Mouse (Mus musculus): Measurements from ENCODE around the gene Cacna1a. TPM values are rescaled to one million over a fixed set of nuclear protein-coding genes. Genes with fewer than 3 reads are reported as not detected.

Cacna1a gene
- polyA plus RNA-seq, 1 experiment from 2014 or later, result 1.3 TPM

DNA sequence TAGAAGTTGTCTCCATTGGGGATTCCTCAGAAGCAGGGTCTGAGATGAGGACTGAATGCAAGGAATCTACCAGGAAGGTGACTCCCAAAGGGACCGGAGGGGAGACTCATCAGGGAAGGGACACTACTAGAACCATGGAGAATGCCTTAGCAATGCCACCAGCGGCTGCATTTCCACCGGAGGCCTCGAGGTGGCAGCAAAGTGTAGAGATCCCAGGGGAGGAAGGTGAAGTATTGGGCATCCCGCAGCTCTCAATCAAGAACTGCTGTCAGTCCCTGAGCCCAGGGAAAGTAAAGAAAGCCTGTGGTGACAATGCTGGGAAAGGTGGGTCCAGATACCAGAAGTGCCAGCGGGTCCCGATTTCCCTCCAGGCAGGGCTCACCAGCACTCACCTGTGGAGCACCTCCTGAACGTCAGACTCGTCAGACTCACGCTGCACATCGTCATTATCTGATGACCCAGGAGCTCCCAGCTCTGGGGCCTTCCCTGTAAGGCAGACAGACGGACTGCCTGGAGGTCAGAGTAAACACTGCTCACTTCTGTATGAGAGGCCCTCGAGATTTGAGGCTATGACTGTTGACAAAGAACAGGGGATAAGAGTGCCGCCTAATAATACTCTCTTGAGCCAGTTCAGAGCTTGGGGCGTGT is 203.9 kb downstream of the Cacna1a start:
- ATAC-seq (no peak), DNase-seq (ENCODE audit: low read depth, low spot score) (no peak)
- H3K27me3 ChIP-seq, result peaks cover 10% of the 10 kb centered on the region
- POLR2A ChIA-PET, result interaction anchor here (0.5 kb wide), 1 partner anchor 396 kb away, joined by 8 read pairs; no protein-coding TSS in a partner anchor
- in situ Hi-C loops (cut with MboI; ENCODE audit: low pct_unique_long_range_greater_than_20kb), result loop anchor here (5.0 kb wide), 2 partner anchors 45 to 220 kb away; no protein-coding TSS in a partner anchor
- CTCF ChIA-PET, result interaction anchor here (0.6 to 2.8 kb wide), 6 partner anchors 12 to 223 kb away, joined by 3 to 7 read pairs (median 4); no protein-coding TSS in a partner anchor
- peak; percentile 87 for TF ChIP-seq CTCF (IDR thresholded peaks at IDR 0.05)

DNA sequence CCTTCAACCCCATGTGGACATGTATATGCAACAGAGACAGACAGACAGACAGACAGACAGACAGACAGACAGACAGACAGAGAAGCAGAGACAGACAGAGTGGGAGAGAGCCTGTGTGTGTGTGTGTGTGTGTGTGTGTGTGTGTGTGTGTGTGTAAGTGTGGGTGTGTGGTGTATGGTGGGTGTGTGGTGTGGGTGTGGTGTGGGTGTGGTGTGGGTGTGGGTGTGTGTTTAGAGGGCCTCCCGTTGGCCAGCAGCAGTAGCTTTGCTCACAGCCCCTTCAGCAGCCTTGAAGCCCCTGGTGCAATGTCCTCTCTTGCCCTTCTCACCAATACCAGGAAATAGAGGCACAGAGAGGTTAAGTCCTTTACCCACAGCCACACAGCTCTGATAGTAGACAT is 204.9 kb downstream of the Cacna1a start:
- ATAC-seq, result no peak
- CTCF ChIA-PET, result interaction anchor here (1.3 to 2.8 kb wide), 4 partner anchors 13 to 222 kb away, joined by 3 to 7 read pairs (median 4); no protein-coding TSS in a partner anchor
- DNase-seq (ENCODE audit: low read depth, low spot score), result no peak
- no peak for TF ChIP-seq CTCF (IDR thresholded peaks at IDR 0.05)
- peaks cover 8% of the 10 kb centered on the region for H3K27me3 ChIP-seq
- in situ Hi-C loops (cut with MboI; ENCODE audit: low pct_unique_long_range_greater_than_20kb), result loop anchor here (5.0 kb wide), 2 partner anchors 44 to 219 kb away; no protein-coding TSS in a partner anchor
- POLR2A ChIA-PET, result interaction anchor here (0.7 kb wide), 1 partner anchor 716 kb away, joined by 3 read pairs; no protein-coding TSS in a partner anchor

DNA sequence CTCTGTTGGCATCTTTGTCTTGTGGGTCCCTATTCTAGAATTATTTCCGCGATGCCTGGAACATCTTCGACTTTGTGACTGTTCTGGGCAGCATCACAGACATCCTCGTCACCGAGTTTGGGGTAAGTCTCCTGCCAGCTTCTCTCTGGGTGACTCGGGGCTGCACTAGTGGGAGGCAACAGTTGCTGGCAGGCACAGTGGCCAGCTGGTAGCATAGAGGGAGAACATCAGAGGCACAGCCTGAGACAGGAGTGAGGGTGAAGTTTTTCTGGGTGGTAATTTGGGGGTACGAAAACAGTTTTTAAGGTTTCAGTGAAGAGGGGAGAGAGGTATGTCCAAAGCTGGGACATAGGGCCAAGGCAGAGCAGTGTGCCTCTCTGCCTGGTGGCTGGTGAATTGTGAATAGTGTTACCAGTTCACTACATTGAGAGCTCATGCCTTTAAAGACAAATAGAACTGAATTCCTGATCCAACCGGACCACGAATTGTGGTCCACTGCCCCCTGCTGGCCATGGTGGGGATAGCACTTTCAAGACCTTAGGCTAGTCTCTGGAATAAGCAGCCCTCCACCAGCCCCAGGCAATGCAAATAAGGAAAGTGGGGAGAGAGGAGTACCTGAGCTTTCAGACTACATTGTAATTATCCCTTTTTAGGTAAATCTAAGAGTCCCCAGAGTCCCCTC is 206.0 kb downstream of the Cacna1a start:
- CTCF ChIA-PET, result interaction anchor here (1.0 to 3.9 kb wide), 11 partner anchors 9 to 221 kb away, joined by 3 to 18 read pairs (median 6); no protein-coding TSS in a partner anchor
- in situ Hi-C loops (cut with MboI; ENCODE audit: low pct_unique_long_range_greater_than_20kb), result loop anchor here (5.0 kb wide), 2 partner anchors 43 to 218 kb away; no protein-coding TSS in a partner anchor

DNA sequence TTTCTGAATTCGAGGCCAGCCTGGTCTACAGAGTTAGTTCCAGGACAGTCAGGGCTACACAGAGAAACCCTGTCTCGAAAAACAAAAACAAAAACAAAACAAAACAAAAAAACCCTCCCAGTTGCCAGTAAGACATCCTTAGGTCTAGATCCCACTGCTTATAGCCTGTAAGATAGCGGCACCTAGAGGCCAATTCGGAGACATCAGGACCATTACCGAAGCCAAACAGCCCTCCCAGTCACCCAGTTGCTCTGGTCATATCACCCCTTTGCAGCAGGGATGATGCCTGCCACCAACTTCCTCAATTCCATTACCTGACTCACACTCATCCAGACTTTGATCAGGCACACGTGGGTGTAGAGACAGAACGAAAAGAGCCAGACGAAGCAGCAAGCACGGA is 207.4 kb downstream of the Cacna1a start:
- ChIA-PET CTCF (interaction anchor here (1.1 to 3.9 kb wide), 6 partner anchors 9 to 40 kb away, joined by 4 to 18 read pairs (median 6); no protein-coding TSS in a partner anchor), POLR2A (no interaction called here)
- H3K27me3 ChIP-seq, result peaks cover 13% of the 10 kb centered on the region
- in situ Hi-C loops (cut with MboI; ENCODE audit: low pct_unique_long_range_greater_than_20kb), result no loop called here
- no peak for ATAC-seq
- peak; percentile 87 for TF ChIP-seq CTCF (IDR thresholded peaks at IDR 0.05)
- DNase-seq (ENCODE audit: low read depth, low spot score), result no peak

More for the DNA sequence above, 206.0 kb downstream of the Cacna1a start:
- TF ChIP-seq CTCF (IDR thresholded peaks at IDR 0.05), result peak; percentile 90
- ATAC-seq, result no peak
- POLR2A ChIA-PET, result no interaction called here
- H3K27me3 ChIP-seq, result peaks cover 13% of the 10 kb centered on the region
- no peak for DNase-seq (ENCODE audit: low read depth, low spot score)

DNA sequence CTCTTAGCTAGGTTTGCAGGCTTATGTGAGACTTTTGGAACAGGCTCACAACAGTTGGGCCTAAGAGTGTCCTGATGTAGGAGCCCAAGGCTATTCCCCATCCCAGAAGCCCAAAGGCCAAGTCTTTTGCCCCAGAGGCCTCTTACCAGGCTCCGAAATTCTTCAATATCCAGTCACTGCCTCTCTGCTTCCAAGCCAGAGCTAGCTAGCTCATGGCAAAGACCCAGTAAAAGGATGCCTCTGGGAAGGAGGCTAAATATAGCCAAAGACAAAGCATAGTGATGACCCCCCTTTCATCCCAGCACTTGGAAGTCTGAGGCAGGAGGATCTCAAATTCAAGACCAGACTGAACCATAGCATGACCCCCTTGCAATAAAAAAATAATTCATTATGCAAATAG is 211.2 kb downstream of the Cacna1a start:
- peaks cover 16% of the 10 kb centered on the region for H3K27me3 ChIP-seq
- ChIA-PET CTCF (no interaction called here), POLR2A (no interaction called here)
- no peak for DNase-seq (ENCODE audit: low read depth, low spot score)
- TF ChIP-seq CTCF (IDR thresholded peaks at IDR 0.05), result no peak
- in situ Hi-C loops (cut with MboI; ENCODE audit: low pct_unique_long_range_greater_than_20kb), result no loop called here
- ATAC-seq, result no peak

DNA sequence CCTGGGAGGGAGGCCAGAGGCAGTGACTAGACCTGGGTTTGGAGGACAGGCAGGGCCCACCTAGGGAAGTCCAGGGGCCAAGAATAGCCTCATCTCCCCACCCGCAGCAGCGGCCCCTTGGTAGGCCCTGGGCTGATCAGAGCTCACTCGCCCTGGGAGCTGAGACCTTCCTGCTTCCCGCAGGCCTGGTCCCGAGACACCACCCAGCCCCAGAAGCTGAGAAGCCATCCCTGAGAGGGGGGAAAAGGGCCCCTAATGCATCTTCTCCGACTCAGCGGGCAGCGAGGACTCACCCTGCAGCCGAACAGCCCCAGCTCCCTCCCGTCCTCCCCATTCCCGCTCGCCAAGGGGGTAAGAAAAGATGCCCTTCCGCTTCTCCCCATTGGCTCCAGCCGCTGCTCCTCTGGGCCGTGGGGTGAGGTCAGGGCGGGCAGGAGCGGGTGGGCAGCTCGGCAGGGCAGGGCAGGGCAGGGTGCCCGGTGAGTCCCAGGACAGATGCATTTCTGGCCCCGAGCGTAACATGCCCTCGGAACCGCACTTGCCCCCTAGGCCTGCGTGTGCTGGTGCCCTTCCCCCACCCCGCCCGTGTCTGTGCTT is 212.2 kb downstream of the Cacna1a start:
- POLR2A ChIA-PET, result interaction anchor here (0.6 kb wide), 1 partner anchor 12 kb away, joined by 3 read pairs; no protein-coding TSS in a partner anchor
- ATAC-seq (no peak), DNase-seq (ENCODE audit: low read depth, low spot score) (no peak)
- in situ Hi-C loops (cut with MboI; ENCODE audit: low pct_unique_long_range_greater_than_20kb), result no loop called here
- CTCF ChIA-PET, result no interaction called here
- no peak for TF ChIP-seq CTCF (IDR thresholded peaks at IDR 0.05)
- H3K27me3 ChIP-seq, result peaks cover 16% of the 10 kb centered on the region

DNA sequence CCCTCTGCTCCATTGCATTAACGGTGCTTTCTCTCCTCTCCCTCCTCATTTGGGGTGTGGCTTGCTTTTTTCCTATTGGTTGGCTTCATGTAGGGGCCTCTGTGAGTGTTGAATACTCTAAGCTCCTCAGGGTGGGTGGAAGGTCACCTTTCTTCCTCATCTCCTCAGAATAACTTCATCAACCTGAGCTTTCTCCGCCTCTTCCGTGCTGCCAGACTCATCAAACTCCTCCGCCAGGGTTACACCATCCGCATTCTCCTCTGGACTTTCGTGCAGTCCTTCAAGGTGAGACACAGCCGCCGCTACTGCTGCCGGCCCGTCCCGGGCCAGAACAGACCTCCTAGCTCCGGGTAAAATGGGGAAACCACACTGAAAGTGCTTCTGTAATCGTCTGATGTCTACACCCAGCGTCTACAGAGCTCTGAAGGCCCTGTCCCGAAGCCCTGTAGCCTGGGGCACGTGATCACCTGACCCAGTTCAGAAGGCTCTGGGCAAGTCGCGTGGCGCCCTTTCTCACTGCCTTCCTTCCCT is 213.0 kb downstream of the Cacna1a start:
- CTCF ChIA-PET, result no interaction called here
- H3K27me3 ChIP-seq, result peaks cover 16% of the 10 kb centered on the region
- TF ChIP-seq CTCF (IDR thresholded peaks at IDR 0.05), result no peak
- in situ Hi-C loops (cut with MboI; ENCODE audit: low pct_unique_long_range_greater_than_20kb), result no loop called here
- POLR2A ChIA-PET, result interaction anchor here (0.6 kb wide), 1 partner anchor 11 kb away, joined by 3 read pairs; no protein-coding TSS in a partner anchor
- no peak for DNase-seq (ENCODE audit: low read depth, low spot score)
- no peak for ATAC-seq

DNA sequence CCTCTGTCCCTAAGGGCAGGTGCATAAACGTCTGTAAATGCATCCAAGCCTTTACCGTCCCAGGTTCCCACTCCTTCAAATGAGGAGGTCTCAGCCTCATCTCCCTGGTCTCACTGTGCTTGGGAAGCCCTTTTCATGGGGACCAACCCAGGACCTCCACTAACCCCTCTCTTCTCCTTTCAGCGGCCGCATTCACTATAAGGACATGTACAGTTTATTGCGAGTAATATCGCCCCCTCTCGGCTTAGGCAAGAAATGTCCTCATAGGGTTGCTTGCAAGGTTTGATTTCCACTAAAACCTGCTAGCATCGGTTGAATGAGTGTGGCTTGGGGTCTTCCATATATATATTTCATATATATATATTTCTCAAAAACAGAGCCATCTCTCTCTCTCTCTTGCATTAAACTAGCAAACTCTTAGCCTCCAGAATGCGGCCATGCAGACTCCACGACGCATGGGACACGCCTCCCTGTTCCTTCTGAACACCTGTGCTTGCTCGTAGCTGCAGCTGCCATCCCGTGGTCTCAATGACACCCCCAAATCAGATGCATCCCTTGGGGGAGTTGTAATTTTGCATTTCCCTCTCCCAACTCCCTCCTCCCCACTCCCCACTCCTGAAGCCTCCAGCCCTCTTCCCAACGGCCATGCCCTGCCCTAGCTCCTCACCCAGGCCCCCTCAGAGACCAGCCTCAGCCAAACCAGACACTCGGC is 226.4 kb downstream of the Cacna1a start:
- TF ChIP-seq CTCF (IDR thresholded peaks at IDR 0.05), result peak; percentile 67
- CTCF ChIA-PET, result interaction anchor here (0.6 to 1.6 kb wide), 2 partner anchors 13 to 18 kb away, joined by 3 to 4 read pairs; no protein-coding TSS in a partner anchor
- H3K27me3 ChIP-seq, result peaks cover 22% of the 10 kb centered on the region
- DNase-seq (ENCODE audit: low read depth, low spot score), result no peak
- in situ Hi-C loops (cut with MboI; ENCODE audit: low pct_unique_long_range_greater_than_20kb), result no loop called here
- ATAC-seq, result no peak
- POLR2A ChIA-PET, result no interaction called here

DNA sequence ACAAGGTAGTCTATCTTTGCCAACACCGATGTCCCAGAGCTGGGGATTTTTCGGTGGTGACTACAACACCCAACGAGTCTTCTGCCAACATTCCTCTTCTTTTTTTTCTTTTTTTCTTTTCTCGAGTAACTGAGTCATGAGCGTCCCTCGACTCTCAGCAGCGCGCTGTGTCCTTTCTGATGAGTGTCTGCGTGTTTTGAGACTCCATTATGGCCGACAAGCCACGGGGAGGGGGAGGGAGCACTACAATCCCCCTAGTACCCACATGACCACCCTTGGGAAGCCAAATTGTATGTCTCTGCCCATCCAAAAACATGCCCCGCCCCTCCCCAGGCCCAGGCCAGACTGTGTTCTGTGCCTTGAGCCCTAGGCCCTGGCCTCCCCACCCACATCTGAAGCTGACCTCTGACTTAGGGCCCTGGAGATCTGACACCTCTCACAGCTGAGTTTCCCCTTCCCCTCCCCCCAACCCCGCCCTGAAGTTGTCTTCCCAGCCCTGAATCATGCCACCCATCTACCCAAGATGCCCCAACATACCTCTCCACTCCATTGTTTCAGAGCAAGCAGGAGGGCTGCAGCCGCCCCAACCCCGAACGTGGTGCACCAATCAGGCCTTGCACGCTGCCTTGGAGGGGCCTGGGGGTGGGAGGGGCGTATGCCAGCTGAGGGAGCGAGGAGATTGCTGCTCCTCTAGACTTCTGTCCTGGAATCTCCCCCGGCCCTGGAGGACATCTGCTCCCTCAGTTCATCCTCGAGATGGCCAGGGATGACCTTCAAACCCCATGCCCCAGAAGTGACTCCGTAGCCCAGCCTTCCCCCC is 227.6 kb downstream of the Cacna1a start:
- ChIA-PET CTCF (no interaction called here), POLR2A (no interaction called here)
- TF ChIP-seq CTCF (IDR thresholded peaks at IDR 0.05), result no peak
- in situ Hi-C loops (cut with MboI; ENCODE audit: low pct_unique_long_range_greater_than_20kb), result no loop called here
- peaks cover 26% of the 10 kb centered on the region for H3K27me3 ChIP-seq
- no peak for DNase-seq (ENCODE audit: low read depth, low spot score)
- ATAC-seq, result no peak
